Mouse (Mus musculus) liver, embryonic 15.5 days (tissue): ENCODE results near the gene Dpp6. TPM values are rescaled to one million over a fixed set of nuclear protein-coding genes. Genes with fewer than 3 reads are reported as not detected.

Source experiments
- ATAC-seq: fragments of 200-750 bp; cut with Nextera tagmentation; 2 replicates; pipeline ENCODE4 v1.8.0; 2017; ENCODE audit warnings: moderate number of reproducible peaks, mild to moderate bottlenecking, moderate library complexity; ENCODE audit not compliant: insufficient read depth
- H3K27ac ChIP-seq: fragments of 300-500 bp; sonication (generic); replicated peaks from 2 replicates; pipeline ENCODE4 v1.5.1; 2015; ENCODE audit warnings: mild to moderate bottlenecking, inconsistent platforms
- H3K27me3 ChIP-seq: fragments of 300-500 bp; sonication (generic); 2 replicates; pipeline ENCODE4 v1.6.1; 2015; ENCODE audit warnings: mild to moderate bottlenecking, inconsistent platforms
- H3K36me3 ChIP-seq: fragments of 300-500 bp; sonication (generic); replicated peaks from 2 replicates; pipeline ENCODE4 v1.6.1; 2015; ENCODE audit warnings: moderate library complexity, mild to moderate bottlenecking, inconsistent platforms
- H3K4me1 ChIP-seq: fragments of 300-500 bp; sonication (generic); replicated peaks from 2 replicates; pipeline ENCODE4 v1.6.1; 2015; ENCODE audit warnings: inconsistent platforms
- H3K4me2 ChIP-seq: fragments of 300-500 bp; sonication (generic); 2 replicates; pipeline ENCODE4 v1.6.1; 2015; ENCODE audit warnings: moderate library complexity, mild to moderate bottlenecking, inconsistent platforms
- H3K4me3 ChIP-seq: fragments of 300-500 bp; sonication (generic); replicated peaks from 2 replicates; pipeline ENCODE4 v1.5.1; 2015; ENCODE audit warnings: mild to moderate bottlenecking, inconsistent platforms
- H3K9ac ChIP-seq: fragments of 300-500 bp; sonication (generic); 2 replicates; pipeline ENCODE4 v1.6.1; 2015; ENCODE audit warnings: moderate library complexity, mild to moderate bottlenecking, inconsistent platforms
- H3K9me3 ChIP-seq: fragments of 300-500 bp; sonication (generic); replicated peaks from 2 replicates; pipeline ENCODE4 v1.6.1; 2016; ENCODE audit warnings: inconsistent platforms
- WGBS: fragments of 180-500 bp; shearing (Covaris S2); methylation state at CpG from one replicate; pipeline ENCODE4 v1.1.7; 2015; ENCODE audit warnings: mixed read lengths; ENCODE audit not compliant: insufficient replicate concordance; 5-methylcytosine and 5-hydroxymethylcytosine counted together
- polyA plus RNA-seq: library from polyadenylated mRNA; unstranded; fragments of >200 nt; fragmentation: Nextera tagmentation; extraction: Ambion mirVana; gene quantifications from 2 replicates; pipeline ENCODE4 v1.2.1, GENCODE M21; 2015

Dpp6 gene
- polyA plus RNA-seq, 1 experiment from 2014 or later, result 0.15 TPM

GRCm38 (mm10) chr5:27544816-27545270 lies 727.8 kb downstream of the Dpp6 start:
- Histone ChIP-seq H3K27me3 (no peaks in the 10 kb centered on the region), H3K36me3 (no peaks in the 10 kb centered on the region), H3K27ac (no peak overlapping the region), H3K9ac (no peak overlapping the region), H3K9me3 (no peaks in the 10 kb centered on the region), H3K4me3 (no peak overlapping the region), H3K4me2 (no peak overlapping the region), H3K4me1 (no peaks in the 10 kb centered on the region)
- WGBS, result 15% methylated on average over 2 of the region's 2 CpGs
- no peak for ATAC-seq

- no peaks in the 10 kb centered on the region for H3K4me1 ChIP-seq
- H3K4me2 ChIP-seq, result no peak overlapping the region
- H3K9ac ChIP-seq, result no peak overlapping the region
- H3K9me3 ChIP-seq, result no peaks in the 10 kb centered on the region
- no peaks in the 10 kb centered on the region for H3K36me3 ChIP-seq
- H3K27ac ChIP-seq, result no peak overlapping the region
- H3K27me3 ChIP-seq, result no peaks in the 10 kb centered on the region
- no peak for ATAC-seq
- H3K4me3 ChIP-seq, result no peak overlapping the region
- 62% methylated on average over 4 of the region's 4 CpGs for WGBS
These were observed 732.3 kb downstream of the Dpp6 start for GRCm38 (mm10) chr5:27549291-27549690.

- H3K9me3 ChIP-seq, result no peaks in the 10 kb centered on the region
- no peak overlapping the region for H3K4me2 ChIP-seq
- H3K36me3 ChIP-seq, result no peaks in the 10 kb centered on the region
- no peaks in the 10 kb centered on the region for H3K27me3 ChIP-seq
- H3K4me1 ChIP-seq, result no peaks in the 10 kb centered on the region
- ATAC-seq, result no peak
- no peak overlapping the region for H3K9ac ChIP-seq
- no peak overlapping the region for H3K27ac ChIP-seq
- WGBS, result 45% methylated on average over 7 of the region's 7 CpGs
- no peak overlapping the region for H3K4me3 ChIP-seq
These were observed 748.7 kb downstream of the Dpp6 start for GRCm38 (mm10) chr5:27565700-27566099.

GRCm38 (mm10) chr5:27587970-27588758 lies 771.2 kb downstream of the Dpp6 start:
- Histone ChIP-seq H3K4me2 (no peak overlapping the region), H3K36me3 (no peaks in the 10 kb centered on the region), H3K9ac (no peak overlapping the region), H3K27me3 (no peaks in the 10 kb centered on the region), H3K4me3 (no peak overlapping the region), H3K4me1 (no peaks in the 10 kb centered on the region), H3K27ac (no peak overlapping the region), H3K9me3 (no peaks in the 10 kb centered on the region)
- WGBS, result 47% methylated on average over 8 of the region's 8 CpGs
- ATAC-seq, result no peak

DNA sequence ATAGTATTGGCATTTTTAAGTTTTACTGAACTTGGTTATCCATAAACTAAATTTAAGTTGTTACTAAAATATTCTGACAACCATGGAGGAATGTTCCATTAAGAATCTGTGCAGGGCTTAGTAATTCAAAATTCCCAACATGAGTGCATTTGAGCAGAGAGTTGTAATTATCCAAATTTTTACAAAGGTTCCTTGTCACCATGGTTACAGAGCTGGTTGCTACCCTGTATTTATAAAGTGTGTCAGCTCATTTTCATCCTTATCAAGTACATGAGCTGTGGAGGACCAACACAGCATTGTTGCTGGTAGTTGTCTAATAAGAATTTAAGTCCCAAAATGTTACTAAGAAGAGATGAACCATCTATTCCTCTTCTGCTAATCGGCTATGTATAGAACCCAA lies 787.1 kb downstream of the Dpp6 start:
- 51% methylated on average over 1 of the region's 1 CpGs for WGBS
- no peak overlapping the region for H3K9ac ChIP-seq
- H3K4me2 ChIP-seq, result no peak overlapping the region
- H3K4me1 ChIP-seq, result no peaks in the 10 kb centered on the region
- H3K4me3 ChIP-seq, result no peak overlapping the region
- H3K27me3 ChIP-seq, result no peaks in the 10 kb centered on the region
- H3K9me3 ChIP-seq, result no peaks in the 10 kb centered on the region
- ATAC-seq, result no peak
- no peaks in the 10 kb centered on the region for H3K36me3 ChIP-seq
- H3K27ac ChIP-seq, result no peak overlapping the region

DNA sequence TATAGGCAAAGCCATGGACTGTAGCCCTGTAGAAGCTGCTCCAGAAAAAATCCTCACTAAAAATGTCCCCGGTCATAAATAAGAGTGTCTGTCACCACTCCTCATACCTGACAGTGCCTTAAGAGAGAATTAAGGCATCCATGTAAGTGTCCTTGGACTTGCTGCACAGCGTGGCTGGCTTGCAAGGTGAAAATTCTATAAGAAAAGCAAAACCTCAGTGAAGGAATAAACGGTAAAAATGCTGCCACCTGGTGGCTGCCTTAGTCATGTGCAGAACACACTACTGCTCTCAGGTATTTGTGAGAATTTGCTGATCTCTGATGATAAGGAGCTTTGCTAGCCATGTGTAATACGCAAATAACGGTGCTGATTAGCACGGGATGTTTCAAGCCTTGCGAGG lies 798.8 kb downstream of the Dpp6 start:
- H3K4me3 ChIP-seq, result no peak overlapping the region
- ATAC-seq, result no peak
- H3K9me3 ChIP-seq, result no peaks in the 10 kb centered on the region
- no peak overlapping the region for H3K4me2 ChIP-seq
- H3K4me1 ChIP-seq, result no peaks in the 10 kb centered on the region
- no peaks in the 10 kb centered on the region for H3K27me3 ChIP-seq
- H3K36me3 ChIP-seq, result no peaks in the 10 kb centered on the region
- H3K27ac ChIP-seq, result no peak overlapping the region
- H3K9ac ChIP-seq, result no peak overlapping the region
- WGBS, result 21% methylated on average over 7 of the region's 7 CpGs

DNA sequence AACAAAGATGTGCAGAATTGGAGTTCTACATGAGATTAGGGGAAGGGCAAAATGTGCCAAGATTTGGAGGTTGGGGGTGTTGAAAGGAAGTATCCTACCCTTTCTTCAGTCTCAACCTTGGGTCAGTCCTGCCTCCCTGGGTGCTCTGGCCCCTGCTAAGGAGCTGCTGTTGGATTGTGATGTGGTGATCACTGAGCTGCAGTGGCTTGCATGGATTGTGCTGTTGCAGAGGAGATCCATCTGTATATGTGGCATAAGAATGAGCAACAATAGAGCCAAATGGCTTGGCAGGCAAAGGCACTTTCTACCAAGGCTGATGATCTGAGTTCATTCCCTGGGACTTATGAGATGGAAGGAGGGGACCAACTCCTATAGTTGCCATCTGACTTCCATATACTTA lies 804.8 kb downstream of the Dpp6 start:
- H3K27me3 ChIP-seq, result no peaks in the 10 kb centered on the region
- no peak for ATAC-seq

GRCm38 (mm10) chr5:27623876-27624275 lies 806.9 kb downstream of the Dpp6 start:
- no peaks in the 10 kb centered on the region for H3K36me3 ChIP-seq
- 25% methylated on average over 1 of the region's 1 CpGs for WGBS
- no peak for ATAC-seq
- H3K4me2 ChIP-seq, result no peak overlapping the region
- no peak overlapping the region for H3K4me3 ChIP-seq
- H3K27me3 ChIP-seq, result no peaks in the 10 kb centered on the region
- H3K27ac ChIP-seq, result no peak overlapping the region
- H3K9me3 ChIP-seq, result no peaks in the 10 kb centered on the region
- no peak overlapping the region for H3K9ac ChIP-seq
- no peaks in the 10 kb centered on the region for H3K4me1 ChIP-seq

More for the DNA sequence above, 804.8 kb downstream of the Dpp6 start:
- no peak overlapping the region for H3K9ac ChIP-seq
- no peaks in the 10 kb centered on the region for H3K4me1 ChIP-seq
- no peak overlapping the region for H3K4me3 ChIP-seq
- no peaks in the 10 kb centered on the region for H3K9me3 ChIP-seq
- no peak overlapping the region for H3K4me2 ChIP-seq
- H3K36me3 ChIP-seq, result no peaks in the 10 kb centered on the region
- H3K27ac ChIP-seq, result no peak overlapping the region

DNA sequence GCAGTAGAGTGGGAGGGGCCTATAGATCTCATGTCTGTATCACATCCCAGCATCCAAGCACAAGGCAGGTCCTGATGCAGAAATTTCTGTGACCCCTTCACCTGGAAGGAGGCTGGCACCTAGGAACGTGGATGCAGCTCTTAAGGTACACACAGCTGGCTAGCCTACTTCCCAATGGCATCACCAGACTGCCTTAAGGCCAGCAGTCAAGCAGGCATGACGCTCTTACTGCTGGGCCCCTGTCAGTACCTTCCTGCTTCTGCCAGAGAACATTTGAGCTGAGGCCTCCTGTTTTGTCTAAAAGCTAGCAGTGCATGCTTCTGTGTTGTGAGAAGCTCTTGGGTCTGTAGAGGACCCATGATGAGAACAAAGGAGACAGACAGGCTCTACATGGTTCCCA lies 815.1 kb downstream of the Dpp6 start:
- ATAC-seq, result no peak
- H3K4me2 ChIP-seq, result no peak overlapping the region
- 57% methylated on average over 2 of the region's 2 CpGs for WGBS
- H3K9ac ChIP-seq, result no peak overlapping the region
- no peaks in the 10 kb centered on the region for H3K9me3 ChIP-seq
- H3K4me1 ChIP-seq, result no peaks in the 10 kb centered on the region
- no peaks in the 10 kb centered on the region for H3K27me3 ChIP-seq
- no peak overlapping the region for H3K27ac ChIP-seq
- no peaks in the 10 kb centered on the region for H3K36me3 ChIP-seq
- no peak overlapping the region for H3K4me3 ChIP-seq

- no peak overlapping the region for H3K9ac ChIP-seq
- 43% methylated on average over 2 of the region's 2 CpGs for WGBS
- ATAC-seq, result no peak
- no peaks in the 10 kb centered on the region for H3K9me3 ChIP-seq
- no peaks in the 10 kb centered on the region for H3K4me1 ChIP-seq
- H3K4me2 ChIP-seq, result no peak overlapping the region
- no peak overlapping the region for H3K4me3 ChIP-seq
- H3K27ac ChIP-seq, result no peak overlapping the region
- H3K36me3 ChIP-seq, result no peaks in the 10 kb centered on the region
- H3K27me3 ChIP-seq, result no peaks in the 10 kb centered on the region
These were observed 818.9 kb downstream of the Dpp6 start for GRCm38 (mm10) chr5:27635941-27636340.

- Histone ChIP-seq H3K9ac (no peak overlapping the region), H3K4me3 (no peak overlapping the region), H3K27me3 (no peaks in the 10 kb centered on the region), H3K27ac (no peak overlapping the region), H3K4me2 (no peak overlapping the region), H3K9me3 (no peaks in the 10 kb centered on the region), H3K36me3 (no peaks in the 10 kb centered on the region), H3K4me1 (no peaks in the 10 kb centered on the region)
- ATAC-seq, result no peak
- 56% methylated on average over 1 of the region's 1 CpGs for WGBS
These were observed 824.9 kb downstream of the Dpp6 start for GRCm38 (mm10) chr5:27641876-27642275.
